Mouse (Mus musculus): ENCODE results near the gene A130010J15Rik. TPM values are rescaled to one million over a fixed set of nuclear protein-coding genes. Genes with fewer than 3 reads are reported as not detected.

A130010J15Rik gene
- polyA plus RNA-seq, 1 experiment from 2014 or later = 11.2 TPM

DNA sequence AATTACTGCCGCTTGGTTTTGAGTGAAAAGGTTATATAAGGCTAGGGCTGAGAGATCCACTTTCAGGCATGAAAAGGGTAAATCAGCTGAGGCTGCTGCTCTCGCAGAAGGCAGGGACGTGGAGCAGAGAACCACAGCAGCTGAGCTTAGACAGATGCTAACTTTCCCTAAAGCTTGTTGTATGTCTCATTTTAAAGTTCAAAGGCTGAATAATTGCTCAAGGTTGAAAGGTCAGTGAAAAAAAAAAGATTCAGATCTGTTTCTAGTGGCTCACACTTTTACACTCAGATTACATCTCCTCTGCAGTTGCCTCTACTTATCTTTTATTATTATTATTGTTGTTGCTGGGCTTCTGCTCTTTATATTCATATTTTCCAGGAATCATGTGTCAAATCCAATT, 57.7 kb downstream of the A130010J15Rik start:
- no peak overlapping the region for H3K4me3 ChIP-seq (ENCODE audit: low read depth, low read length)
- H3K4me2 ChIP-seq (ENCODE audit: low read depth, low read length) = no peak overlapping the region
- H3K9ac ChIP-seq (replicated peaks; ENCODE audit: low read depth, low read length) = no peak overlapping the region
- ATAC-seq (ENCODE audit: low read depth) = no peak
- no peaks in the 10 kb centered on the region for H3K27me3 ChIP-seq (ENCODE audit: control insufficient read depth, insufficient read depth, low read length)
- WGBS = 31% methylated on average over 3 of the region's 3 CpGs
- no peaks in the 10 kb centered on the region for H3K36me3 ChIP-seq (ENCODE audit: control insufficient read depth, insufficient read depth, low read length)
- no peaks in the 10 kb centered on the region for H3K4me1 ChIP-seq (ENCODE audit: control insufficient read depth, insufficient read depth, low read length)
- no peak overlapping the region for H3K27ac ChIP-seq (ENCODE audit: low read depth, low read length)
- no peaks in the 10 kb centered on the region for H3K9me3 ChIP-seq (ENCODE audit: control insufficient read depth, low read length)

GRCm38 (mm10) chr1:193226114-193226513, 58.3 kb downstream of the A130010J15Rik start:
- no peak overlapping the region for H3K4me2 ChIP-seq (ENCODE audit: low read depth, low read length)
- H3K9me3 ChIP-seq (ENCODE audit: control insufficient read depth, low read length) = no peaks in the 10 kb centered on the region
- H3K27me3 ChIP-seq (ENCODE audit: control insufficient read depth, insufficient read depth, low read length) = no peaks in the 10 kb centered on the region
- H3K36me3 ChIP-seq (ENCODE audit: control insufficient read depth, insufficient read depth, low read length) = no peaks in the 10 kb centered on the region
- 94% methylated on average over 4 of the region's 4 CpGs for WGBS
- H3K27ac ChIP-seq (ENCODE audit: low read depth, low read length) = no peak overlapping the region
- no peak for ATAC-seq (ENCODE audit: low read depth)
- no peaks in the 10 kb centered on the region for H3K4me1 ChIP-seq (ENCODE audit: control insufficient read depth, insufficient read depth, low read length)
- no peak overlapping the region for H3K9ac ChIP-seq (replicated peaks; ENCODE audit: low read depth, low read length)
- no peak overlapping the region for H3K4me3 ChIP-seq (ENCODE audit: low read depth, low read length)

DNA sequence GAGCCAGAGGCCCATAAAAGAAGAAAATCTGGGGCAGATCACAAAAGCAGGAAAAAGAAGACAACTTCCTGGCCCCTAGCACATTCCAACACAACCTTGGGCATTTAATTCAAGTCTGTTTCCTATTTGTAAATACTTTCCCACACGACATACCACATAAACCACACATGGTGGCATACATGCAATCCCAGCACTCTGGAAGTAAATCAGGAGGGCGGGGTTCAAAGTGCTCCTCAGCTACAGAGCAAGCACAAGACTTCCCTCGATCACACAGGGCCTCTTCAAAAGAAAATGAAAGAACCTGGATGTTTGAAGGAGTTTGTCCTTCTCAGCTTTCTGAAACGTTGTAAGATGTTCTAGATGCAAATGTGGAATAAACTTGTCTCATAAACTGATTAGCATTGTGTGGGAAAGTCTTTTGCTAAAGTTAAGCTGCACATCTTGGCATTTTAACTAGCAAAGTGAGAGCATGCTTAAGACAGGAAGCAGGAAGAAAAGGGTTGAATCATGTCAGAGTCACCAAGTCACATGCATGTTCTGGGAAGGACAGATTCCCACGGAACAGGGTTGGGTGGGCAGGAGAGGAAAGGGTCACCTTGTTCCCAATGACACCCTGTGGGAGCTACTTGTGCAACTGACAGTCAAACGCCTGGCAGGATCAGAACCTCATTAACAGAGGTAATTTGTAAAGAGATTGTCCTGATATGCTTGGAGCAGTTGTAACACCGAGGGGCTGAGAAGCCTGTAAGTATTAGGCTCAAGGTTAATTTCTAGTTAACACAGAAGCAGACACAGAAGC, 59.1 kb downstream of the A130010J15Rik start:
- no peaks in the 10 kb centered on the region for H3K9me3 ChIP-seq (ENCODE audit: control insufficient read depth, low read length)
- no peak overlapping the region for H3K4me3 ChIP-seq (ENCODE audit: low read depth, low read length)
- H3K9ac ChIP-seq (replicated peaks; ENCODE audit: low read depth, low read length) = no peak overlapping the region
- H3K36me3 ChIP-seq (ENCODE audit: control insufficient read depth, insufficient read depth, low read length) = no peaks in the 10 kb centered on the region
- H3K27ac ChIP-seq (ENCODE audit: low read depth, low read length) = no peak overlapping the region
- H3K27me3 ChIP-seq (ENCODE audit: control insufficient read depth, insufficient read depth, low read length) = no peaks in the 10 kb centered on the region
- 59% methylated on average over 7 of the region's 7 CpGs for whole genome bisulfite sequencing
- H3K4me1 ChIP-seq (ENCODE audit: control insufficient read depth, insufficient read depth, low read length) = no peaks in the 10 kb centered on the region
- ATAC-seq (ENCODE audit: low read depth) = no peak
- H3K4me2 ChIP-seq (ENCODE audit: low read depth, low read length) = no peak overlapping the region

Other genes with a start within 250 kb of the A130010J15Rik start
- 10.6 and 13.0 TPM in 2 replicates for gene Syt14, start 132.3 kb upstream of the A130010J15Rik start, polyA plus RNA-seq (2014; fragmentation: Nextera tagmentation; extraction: Ambion mirVana)
- 9.1 and 12.6 TPM in 2 replicates for gene Diexf, start 37.8 kb upstream of the A130010J15Rik start, polyA plus RNA-seq (2014; fragmentation: Nextera tagmentation; extraction: Ambion mirVana)
- gene Irf6, start 14.9 kb upstream of the A130010J15Rik start, polyA plus RNA-seq (2014; fragmentation: Nextera tagmentation; extraction: Ambion mirVana) = 0.64 and 0.80 TPM in 2 replicates
- gene Traf3ip3, start 33.7 kb downstream of the A130010J15Rik start, polyA plus RNA-seq (2014; fragmentation: Nextera tagmentation; extraction: Ambion mirVana) = 1.1 and 3.4 TPM in 2 replicates
- gene Lamb3, start 39.7 kb downstream of the A130010J15Rik start, polyA plus RNA-seq (2014; fragmentation: Nextera tagmentation; extraction: Ambion mirVana) = 0.23 TPM in 2 replicates
- not detected in 2 replicates for gene Hsd11b1, start 96.0 kb downstream of the A130010J15Rik start, polyA plus RNA-seq (2014; fragmentation: Nextera tagmentation; extraction: Ambion mirVana)
- gene G0s2, start 105.2 kb downstream of the A130010J15Rik start, polyA plus RNA-seq (2014; fragmentation: Nextera tagmentation; extraction: Ambion mirVana) = 5.6 and 6.9 TPM in 2 replicates
- gene Camk1g, start 202.3 kb downstream of the A130010J15Rik start, polyA plus RNA-seq (2014; fragmentation: Nextera tagmentation; extraction: Ambion mirVana) = 45.3 and 51.0 TPM in 2 replicates